Mouse (Mus musculus) limb, embryonic 12.5 days (tissue): ENCODE data around the gene Pi4k2b. TPM values are rescaled to one million over a fixed set of nuclear protein-coding genes. Genes with fewer than 3 reads are reported as not detected.

Source experiments
- ATAC-seq: fragments of 200-750 bp; cut with Nextera tagmentation; 2 replicates; pipeline ENCODE4 v1.8.0; 2017; ENCODE audit warnings: low read depth, moderate TSS enrichment; ENCODE audit not compliant: insufficient number of reproducible peaks, insufficient read depth, low FRiP score, low TSS enrichment
- H3K27ac ChIP-seq: fragments of 300-500 bp; sonication (generic); 2 replicates; pipeline ENCODE4 v1.5.1; 2016; ENCODE audit warnings: mild to moderate bottlenecking, moderate library complexity
- H3K27me3 ChIP-seq: fragments of 300-500 bp; sonication (generic); 2 replicates; pipeline ENCODE4 v1.6.1; 2016; ENCODE audit warnings: mild to moderate bottlenecking, moderate library complexity
- H3K36me3 ChIP-seq: fragments of 300-500 bp; sonication (generic); 2 replicates; pipeline ENCODE4 v1.6.1; 2016; ENCODE audit warnings: mild to moderate bottlenecking, moderate library complexity
- H3K4me1 ChIP-seq: fragments of 300-500 bp; sonication (generic); replicated peaks from 2 replicates; pipeline ENCODE4 v1.6.1; 2016
- H3K4me2 ChIP-seq: fragments of 300-500 bp; sonication (generic); 2 replicates; pipeline ENCODE4 v1.6.1; 2016; ENCODE audit warnings: mild to moderate bottlenecking, moderate library complexity
- H3K4me3 ChIP-seq: fragments of 300-500 bp; sonication (generic); replicated peaks from 2 replicates; pipeline ENCODE4 v1.5.1; 2016; ENCODE audit warnings: mild to moderate bottlenecking
- H3K9ac ChIP-seq: fragments of 300-500 bp; sonication (generic); replicated peaks from 2 replicates; pipeline ENCODE4 v1.6.1; 2016; ENCODE audit warnings: mild to moderate bottlenecking, moderate library complexity
- H3K9me3 ChIP-seq: fragments of 300-500 bp; sonication (generic); 2 replicates; pipeline ENCODE4 v1.6.1; 2016; ENCODE audit warnings: mild to moderate bottlenecking, moderate library complexity
- WGBS: fragments of 180-500 bp; shearing (Covaris S2); methylation state at CpG from one replicate; pipeline ENCODE4 v1.1.7; 2016; 5-methylcytosine and 5-hydroxymethylcytosine counted together
- polyA plus RNA-seq: library from polyadenylated mRNA; unstranded; fragments of >200 nt; fragmentation: Nextera tagmentation; extraction: Ambion mirVana; gene quantifications from 2 replicates; pipeline ENCODE4 v1.2.1, GENCODE M21; 2016

The Pi4k2b gene
- polyA plus RNA-seq, 1 experiment from 2014 or later, result 22.7 TPM

DNA sequence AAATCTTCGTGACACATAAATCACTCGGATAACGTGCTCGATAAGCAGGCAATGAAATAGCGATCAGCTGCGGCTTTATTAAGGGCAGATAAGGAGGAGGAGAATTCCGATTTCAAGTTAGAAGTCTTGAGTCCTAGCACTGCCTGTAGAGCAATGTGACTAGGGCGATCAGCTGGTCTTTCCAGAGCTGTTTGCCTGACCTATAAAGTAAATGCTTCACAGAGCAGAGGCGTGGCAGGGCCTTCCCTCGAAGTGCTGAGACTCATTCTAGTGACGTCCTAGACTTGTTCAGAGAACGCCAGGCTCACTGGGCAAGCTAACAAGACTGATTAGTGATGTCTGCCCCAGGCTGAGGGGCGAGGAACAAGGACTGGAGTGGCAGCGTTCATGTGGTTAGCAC lies 69.7 kb downstream of the Pi4k2b start:
- no peaks in the 10 kb centered on the region for H3K9me3 ChIP-seq
- no peaks in the 10 kb centered on the region for H3K27me3 ChIP-seq
- H3K36me3 ChIP-seq, result peaks cover 53% of the 10 kb centered on the region
- no peak overlapping the region for H3K9ac ChIP-seq
- H3K4me1 ChIP-seq, result peaks cover 16% of the 10 kb centered on the region
- no peak for ATAC-seq
- H3K4me2 ChIP-seq, result no peak overlapping the region
- H3K27ac ChIP-seq, result no peak overlapping the region
- WGBS, result 88% methylated on average over 14 of the region's 14 CpGs
- no peak overlapping the region for H3K4me3 ChIP-seq

DNA sequence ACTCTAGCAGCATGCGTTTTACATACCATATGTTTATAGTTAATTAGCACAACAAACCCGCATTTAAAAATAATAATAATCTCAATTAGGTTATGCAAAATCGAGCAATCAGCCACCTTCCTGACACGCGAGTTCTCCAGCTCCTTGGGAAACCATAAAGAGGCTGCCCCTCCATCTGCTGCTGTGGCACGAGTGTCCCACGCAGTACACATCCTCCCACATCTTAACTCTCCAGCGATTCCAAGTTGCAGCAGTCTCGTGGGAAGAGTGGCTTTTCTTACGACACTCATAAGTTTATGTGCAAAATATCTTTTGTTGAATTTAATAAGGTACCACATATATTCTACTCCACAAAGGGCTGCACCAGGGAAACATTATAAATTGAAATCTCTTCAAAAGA lies 71.1 kb downstream of the Pi4k2b start:
- peaks cover 60% of the 10 kb centered on the region for H3K36me3 ChIP-seq

DNA sequence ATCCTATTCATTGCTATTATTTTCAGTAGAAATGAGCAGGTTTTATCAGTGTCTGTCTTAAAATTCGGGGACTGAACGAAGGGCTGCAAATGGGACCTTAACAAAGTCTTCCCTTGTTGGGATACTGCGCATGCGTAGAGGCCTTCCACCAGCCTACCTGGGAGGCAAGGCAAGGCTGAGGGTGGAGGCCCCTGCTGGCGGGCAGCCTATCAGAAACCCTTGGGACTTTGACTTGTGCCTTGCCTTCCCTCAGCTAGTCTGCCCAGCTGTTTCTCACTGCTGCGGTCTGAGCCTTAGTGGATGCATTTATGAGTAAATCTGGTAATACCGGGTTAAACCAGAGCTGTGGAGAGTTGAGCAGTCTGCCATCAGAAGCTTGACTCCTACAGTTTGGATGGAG lies 71.9 kb downstream of the Pi4k2b start:
- H3K36me3 ChIP-seq, result peaks cover 53% of the 10 kb centered on the region
- H3K9ac ChIP-seq, result no peak overlapping the region
- H3K4me1 ChIP-seq, result no peaks in the 10 kb centered on the region
- no peak overlapping the region for H3K27ac ChIP-seq
- WGBS, result 89% methylated on average over 7 of the region's 7 CpGs
- no peak overlapping the region for H3K4me2 ChIP-seq
- H3K4me3 ChIP-seq, result no peak overlapping the region
- H3K27me3 ChIP-seq, result no peaks in the 10 kb centered on the region
- no peak for ATAC-seq
- H3K9me3 ChIP-seq, result no peaks in the 10 kb centered on the region

More for the DNA sequence above, 71.1 kb downstream of the Pi4k2b start:
- Histone ChIP-seq H3K27me3 (no peaks in the 10 kb centered on the region), H3K27ac (no peak overlapping the region), H3K4me1 (peaks cover 2% of the 10 kb centered on the region), H3K9me3 (no peaks in the 10 kb centered on the region), H3K4me2 (no peak overlapping the region), H3K4me3 (no peak overlapping the region), H3K9ac (no peak overlapping the region)
- WGBS, result 88% methylated on average over 10 of the region's 10 CpGs
- no peak for ATAC-seq

DNA sequence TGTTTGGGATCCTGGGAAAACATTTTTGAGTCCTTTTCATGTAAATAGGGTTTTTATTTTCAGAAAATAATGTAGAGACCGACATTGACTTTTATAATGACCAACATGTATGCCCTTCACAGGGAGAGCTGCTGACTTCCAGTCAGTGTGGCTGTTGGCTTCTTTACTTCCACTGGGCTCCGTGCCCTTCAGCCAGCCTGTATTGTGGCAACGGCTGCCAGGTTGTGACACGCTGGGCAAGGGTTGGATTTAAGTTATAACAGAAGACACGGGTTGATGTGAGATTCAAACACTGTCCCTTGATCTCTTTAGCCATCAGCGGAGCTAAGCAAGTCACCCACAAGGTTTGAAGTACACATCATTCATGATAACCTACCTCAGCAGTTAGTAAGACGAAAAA lies 77.3 kb downstream of the Pi4k2b start:
- 93% methylated on average over 7 of the region's 7 CpGs for WGBS
- Histone ChIP-seq H3K27me3 (no peaks in the 10 kb centered on the region), H3K36me3 (peaks cover 54% of the 10 kb centered on the region), H3K27ac (no peak overlapping the region), H3K9ac (no peak overlapping the region), H3K4me3 (no peak overlapping the region), H3K4me1 (no peaks in the 10 kb centered on the region), H3K4me2 (no peak overlapping the region), H3K9me3 (no peaks in the 10 kb centered on the region)
- no peak for ATAC-seq

Other genes with a start within 250 kb of the Pi4k2b start
- 1.2 and 1.3 TPM in 2 replicates for gene Lgi2, start 175.1 kb upstream of the Pi4k2b start, polyA plus RNA-seq
- gene Sepsecs, start 71.9 kb upstream of the Pi4k2b start, polyA plus RNA-seq, result 7.9 and 8.5 TPM in 2 replicates
- 23.0 and 25.6 TPM in 2 replicates for gene Zcchc4, start 33.8 kb downstream of the Pi4k2b start, polyA plus RNA-seq
- gene Anapc4, start 92.4 kb downstream of the Pi4k2b start, polyA plus RNA-seq, result 125 and 128 TPM in 2 replicates